Mouse (Mus musculus) megakaryocyte, embryonic 14.5 days (primary cell): ENCODE results near the gene Igfbp2. TPM values are rescaled to one million over a fixed set of nuclear protein-coding genes. Genes with fewer than 3 reads are reported as not detected.
A peak's percentile ranks its signal among the peaks of the same experiment; 100 is the strongest.

Experiments
- H3K27me3 ChIP-seq: replicated peaks from 2 replicates; pipeline ENCODE3; 2012; ENCODE audit warnings: inconsistent platforms
- H3K36me3 ChIP-seq: replicated peaks from 2 replicates; pipeline ENCODE3; 2012; ENCODE audit warnings: low read length, inconsistent platforms, mixed read lengths
- H3K4me1 ChIP-seq: 2 replicates; pipeline ENCODE4 v1.6.1; 2012; ENCODE audit warnings: inconsistent platforms
- H3K4me3 ChIP-seq: replicated peaks from 2 replicates; pipeline ENCODE3; 2012; ENCODE audit warnings: moderate library complexity, mild to moderate bottlenecking, inconsistent platforms
- H3K9me3 ChIP-seq: 2 replicates; pipeline ENCODE4 v1.6.1; 2012; ENCODE audit warnings: inconsistent platforms
- FLI1 ChIP-seq: IDR thresholded peaks from 2 replicates; pipeline ENCODE4 v1.6.1; 2012; ENCODE audit warnings: low read length, inconsistent platforms, mixed read lengths
- GATA1 ChIP-seq: IDR thresholded peaks from 3 replicates; pipeline ENCODE4 v1.6.1; 2012; ENCODE audit warnings: mixed read lengths, low read length, inconsistent platforms, borderline replicate concordance
- polyA plus RNA-seq: library from polyadenylated mRNA; stranded (reverse); fragments of >175 nt; gene quantifications from 2 replicates; pipeline ENCODE4 v1.2.3, GENCODE M21; 2012; ENCODE audit warnings: low replicate concordance; ENCODE audit not compliant: insufficient read depth

The Igfbp2 gene
- polyA plus RNA-seq, 1 experiment, result not detected

GRCm38 (mm10) chr1:72875708-72876107 is 51.4 kb downstream of the Igfbp2 start:
- Histone ChIP-seq H3K9me3 (no peaks in the 10 kb centered on the region), H3K4me3 (no peak overlapping the region), H3K36me3 (no peaks in the 10 kb centered on the region), H3K27me3 (peaks cover 76% of the 10 kb centered on the region), H3K4me1 (peaks cover 33% of the 10 kb centered on the region)
- TF ChIP-seq FLI1 (no peak), GATA1 (no peak)

GRCm38 (mm10) chr1:72876111-72876510 is 51.8 kb downstream of the Igfbp2 start:
- TF ChIP-seq GATA1 (no peak), FLI1 (no peak)
- Histone ChIP-seq H3K27me3 (peaks cover 71% of the 10 kb centered on the region), H3K4me1 (peaks cover 29% of the 10 kb centered on the region)

DNA sequence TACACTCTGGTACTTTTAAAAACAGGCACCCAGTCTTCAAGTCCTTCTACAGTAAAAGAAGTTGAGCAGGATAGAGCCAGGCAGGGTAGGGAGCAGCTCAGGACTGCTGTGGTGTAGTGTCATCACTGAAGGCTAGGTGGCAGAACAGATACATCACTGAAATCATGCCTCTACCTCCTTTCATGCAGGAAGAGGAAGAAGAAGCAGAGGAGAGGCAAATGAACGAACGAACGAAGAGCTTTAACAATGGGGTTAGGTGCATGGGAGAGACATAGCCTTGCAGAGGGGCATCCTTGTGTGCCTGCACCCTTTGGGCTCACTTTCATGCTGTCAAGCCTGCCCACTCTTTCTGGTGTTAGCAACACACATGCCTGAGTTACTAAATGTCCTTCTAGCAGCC is 53.6 kb downstream of the Igfbp2 start:
- peaks cover 13% of the 10 kb centered on the region for H3K4me1 ChIP-seq
- peak overlapping the region; percentile 54 for H3K4me3 ChIP-seq
- TF ChIP-seq GATA1 (no peak), FLI1 (no peak)
- no peaks in the 10 kb centered on the region for H3K9me3 ChIP-seq
- H3K36me3 ChIP-seq, result no peaks in the 10 kb centered on the region
- H3K27me3 ChIP-seq, result peaks cover 55% of the 10 kb centered on the region

More at GRCm38 (mm10) chr1:72876111-72876510, 51.8 kb downstream of the Igfbp2 start:
- Histone ChIP-seq H3K36me3 (no peaks in the 10 kb centered on the region), H3K4me3 (no peak overlapping the region), H3K9me3 (no peaks in the 10 kb centered on the region)

- H3K4me3 ChIP-seq, result no peak overlapping the region
- no peaks in the 10 kb centered on the region for H3K9me3 ChIP-seq
- TF ChIP-seq GATA1, result no peak
- TF ChIP-seq FLI1, result no peak
- peaks cover 9% of the 10 kb centered on the region for H3K4me1 ChIP-seq
- H3K36me3 ChIP-seq, result no peaks in the 10 kb centered on the region
- H3K27me3 ChIP-seq, result peaks cover 47% of the 10 kb centered on the region
These were observed 54.4 kb downstream of the Igfbp2 start for GRCm38 (mm10) chr1:72878473-72879318.

DNA sequence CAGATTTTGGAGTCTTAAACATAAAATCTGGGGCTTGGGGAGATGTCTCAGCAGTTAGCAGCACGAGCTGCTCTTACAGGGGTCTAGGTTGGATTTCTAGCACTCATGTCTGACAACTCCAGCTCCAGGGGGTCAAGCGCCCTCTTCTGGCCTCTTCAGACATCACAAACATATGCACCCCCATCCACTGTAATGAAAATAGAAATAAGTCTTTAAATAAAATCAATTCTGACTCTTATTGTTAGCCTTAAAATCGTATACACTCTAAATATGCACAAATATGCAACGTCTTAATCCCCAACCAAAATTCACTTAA is 55.0 kb downstream of the Igfbp2 start:
- peaks cover 5% of the 10 kb centered on the region; the same call in 1 of the 2 replicates for H3K4me1 ChIP-seq
- no peaks in the 10 kb centered on the region for H3K36me3 ChIP-seq
- no peaks in the 10 kb centered on the region for H3K9me3 ChIP-seq
- no peak overlapping the region for H3K4me3 ChIP-seq
- peaks cover 41% of the 10 kb centered on the region for H3K27me3 ChIP-seq
- no peak for TF ChIP-seq GATA1
- no peak for TF ChIP-seq FLI1

DNA sequence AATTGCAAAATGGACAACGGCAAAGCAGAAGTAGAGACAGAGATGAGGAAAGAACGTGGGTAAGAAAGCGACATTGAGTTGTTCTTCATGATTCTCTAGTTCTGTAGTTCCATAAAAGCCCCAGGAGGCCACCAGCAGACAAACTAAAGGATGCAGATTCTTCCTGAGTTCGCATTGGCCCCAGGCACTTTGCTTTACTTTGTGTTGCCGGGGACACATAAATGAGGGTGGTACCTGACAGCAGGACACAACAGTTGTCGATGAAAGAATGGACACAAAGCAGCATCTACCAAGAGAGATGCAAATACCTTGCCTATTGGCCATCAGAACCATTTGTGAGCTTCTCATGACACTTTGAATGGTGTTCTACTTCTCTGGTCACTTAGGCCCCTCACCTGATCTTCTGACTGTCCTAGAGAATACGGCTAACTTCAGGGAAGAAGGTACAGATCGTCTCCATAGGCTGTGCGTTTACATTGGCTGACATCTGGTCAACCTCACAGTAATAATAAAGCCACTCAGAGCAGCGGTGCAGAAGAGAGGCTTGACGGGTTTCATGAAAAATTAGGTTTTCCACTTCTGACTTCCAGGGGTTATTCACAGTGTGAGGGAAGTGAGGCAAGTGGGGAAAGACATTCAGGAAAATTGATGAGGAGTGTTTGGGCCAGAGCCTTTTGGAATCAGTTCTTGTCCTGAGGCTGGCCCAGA is 61.0 kb downstream of the Igfbp2 start:
- H3K27me3 ChIP-seq, result no peaks in the 10 kb centered on the region
- TF ChIP-seq GATA1, result no peak
- TF ChIP-seq FLI1, result no peak
- peaks cover 5% of the 10 kb centered on the region; the same call in 1 of the 2 replicates for H3K9me3 ChIP-seq
- H3K36me3 ChIP-seq, result no peaks in the 10 kb centered on the region
- H3K4me1 ChIP-seq, result no peaks in the 10 kb centered on the region
- no peak overlapping the region for H3K4me3 ChIP-seq

DNA sequence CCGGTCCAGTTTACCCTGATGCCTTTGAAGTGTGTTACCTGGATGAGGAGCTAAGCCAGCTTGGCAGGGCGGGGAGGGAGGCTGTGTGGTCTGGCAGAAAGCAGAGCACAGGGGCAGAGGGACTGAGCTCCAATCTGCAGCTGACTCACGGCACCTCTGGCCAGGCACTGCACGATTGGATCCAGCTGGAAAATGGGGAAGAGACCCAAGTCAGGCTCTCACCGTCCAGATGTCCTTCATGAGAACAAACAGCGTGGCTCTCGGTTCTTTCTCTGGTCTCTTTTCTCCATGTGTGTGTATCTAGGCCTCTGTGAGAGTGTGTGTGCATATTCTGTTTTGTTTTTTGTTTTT is 61.5 kb downstream of the Igfbp2 start:
- no peak overlapping the region for H3K4me3 ChIP-seq
- peaks cover 5% of the 10 kb centered on the region; the same call in 1 of the 2 replicates for H3K9me3 ChIP-seq
- no peaks in the 10 kb centered on the region for H3K27me3 ChIP-seq
- no peaks in the 10 kb centered on the region for H3K4me1 ChIP-seq
- no peaks in the 10 kb centered on the region for H3K36me3 ChIP-seq
- TF ChIP-seq FLI1 (no peak), GATA1 (no peak)

- Histone ChIP-seq H3K36me3 (no peaks in the 10 kb centered on the region), H3K9me3 (peaks cover 5% of the 10 kb centered on the region; the same call in 1 of the 2 replicates), H3K4me3 (no peak overlapping the region), H3K4me1 (no peaks in the 10 kb centered on the region), H3K27me3 (no peaks in the 10 kb centered on the region)
- TF ChIP-seq FLI1, result no peak
- TF ChIP-seq GATA1, result no peak
These were observed 63.6 kb downstream of the Igfbp2 start for GRCm38 (mm10) chr1:72887910-72888309.

DNA sequence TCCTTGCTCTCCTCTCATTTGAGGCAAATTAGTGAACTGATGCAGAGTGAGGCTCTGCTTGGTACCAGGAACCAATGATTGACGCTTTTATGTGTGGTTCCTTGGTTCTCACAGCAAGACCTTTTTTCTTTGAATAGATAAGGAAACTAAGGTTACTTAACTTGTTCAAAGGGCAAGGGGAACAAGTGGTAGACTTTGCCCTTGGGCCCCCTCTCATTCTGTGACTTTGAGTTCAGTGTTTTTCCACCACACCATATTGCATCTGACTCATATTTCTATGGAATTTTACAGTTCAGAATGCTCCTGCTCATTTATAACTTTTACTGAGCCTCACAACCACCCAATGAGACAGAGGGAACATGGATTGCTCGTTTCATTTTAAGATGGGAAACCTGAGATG is 71.5 kb downstream of the Igfbp2 start:
- no peaks in the 10 kb centered on the region for H3K27me3 ChIP-seq
- TF ChIP-seq GATA1 (no peak), FLI1 (no peak)

More for the DNA sequence above, 71.5 kb downstream of the Igfbp2 start:
- peaks cover 2% of the 10 kb centered on the region; the same call in 1 of the 2 replicates for H3K9me3 ChIP-seq
- H3K36me3 ChIP-seq, result no peaks in the 10 kb centered on the region
- H3K4me1 ChIP-seq, result no peaks in the 10 kb centered on the region
- no peak overlapping the region for H3K4me3 ChIP-seq

Other genes starting within 250 kb of the Igfbp2 start
- 5.1 and 6.5 TPM in 2 replicates for gene Smarcal1, start 241.3 kb upstream of the Igfbp2 start, polyA plus RNA-seq
- not detected in 2 replicates for gene Ankar, start 123.9 kb upstream of the Igfbp2 start, polyA plus RNA-seq
- 26.2 and 185 TPM in 2 replicates for gene Rpl37a, start 113.2 kb upstream of the Igfbp2 start, polyA plus RNA-seq
- 0.04 TPM in 1 of 2 replicates, not detected in the other for gene Igfbp5, start 50.4 kb downstream of the Igfbp2 start, polyA plus RNA-seq
- not detected in 2 replicates for gene Tnp1, start 191.4 kb downstream of the Igfbp2 start, polyA plus RNA-seq